Mouse (Mus musculus): ENCODE data around the gene Rrp9.

The Rrp9 gene

DNA sequence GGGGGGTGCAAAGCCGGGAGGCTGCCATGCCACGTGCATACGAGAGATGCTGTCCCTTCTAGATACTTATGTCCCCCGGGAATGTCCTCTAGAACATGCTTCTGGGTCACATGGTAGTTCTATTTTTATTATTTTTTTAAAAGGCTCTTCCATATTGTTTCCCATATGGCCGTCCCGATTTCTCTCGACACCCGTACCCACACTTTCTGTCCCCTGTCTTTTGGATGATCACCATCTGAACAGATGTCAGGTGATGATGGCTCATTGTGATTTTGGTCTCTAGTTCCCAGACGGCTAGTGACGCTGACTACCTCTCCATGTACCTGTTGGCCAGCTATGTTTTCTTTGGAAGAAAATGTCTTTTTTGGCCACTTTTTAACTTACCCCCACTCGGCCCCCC lies 59.2 kb downstream of the Rrp9 start:
- no peak for DNase-seq

All from liver (tissue).